Mouse (Mus musculus) leukemia stem cell, adult 10-12 weeks (primary cell): ENCODE data around the gene Gm7735. TPM values are rescaled to one million over a fixed set of nuclear protein-coding genes. Genes with fewer than 3 reads are reported as not detected.

ENCODE experiments used
- polyA plus RNA-seq: library from polyadenylated mRNA; stranded (reverse); fragments of >175 nt; gene quantifications from 2 replicates; pipeline ENCODE4 v1.2.3, GENCODE M21; 2012; ENCODE audit warnings: low replicate concordance

Gm7735 gene
- polyA plus RNA-seq = not detected in 2 replicates

GRCm38 (mm10) chr16:89169190-89169589 lies at the start of gene Gm7735:
Gm7735 (plus strand) TSS chr16:89169490.

GRCm38 (mm10) chr16:89140551-89140950 lies 28.7 kb upstream of the Gm7735 start, which contains the start of gene Gm6358:
Gm6358 (plus strand) TSS chr16:89140851.

DNA sequence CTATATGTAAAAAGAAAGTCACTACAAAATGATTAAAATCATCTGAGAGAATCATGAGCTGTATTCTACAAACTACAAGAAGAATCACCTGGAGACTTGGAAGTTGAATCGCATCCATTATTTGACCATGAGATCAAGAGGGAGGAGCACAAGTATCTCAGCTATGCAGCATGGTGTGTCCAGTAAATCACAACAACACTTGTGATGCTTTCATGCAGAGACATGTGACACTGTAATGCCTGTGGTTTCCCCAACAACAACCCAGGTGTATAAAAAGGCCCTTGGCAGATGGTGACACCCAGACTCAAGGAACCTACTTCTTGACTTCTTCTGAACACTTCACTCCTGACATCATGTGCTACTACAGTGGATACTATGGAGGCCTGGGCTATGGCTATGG lies 18.5 kb upstream of the Gm7735 start, which contains the start of gene Gm10061:
Gene Gm10061 (plus strand): TSS at position 301 of the 400 bp plus-strand sequence.

GRCm38 (mm10) chr16:89157652-89158051 lies 11.6 kb upstream of the Gm7735 start, which contains the start of gene Gm9789:
Gm9789 (plus strand) TSS chr16:89157952.

GRCm38 (mm10) chr16:89174435-89174834 lies 5.1 kb downstream of the Gm7735 start, which contains the start of gene 1110057P08Rik:
1110057P08Rik (plus strand) TSS chr16:89174735.

GRCm38 (mm10) chr16:89205561-89205960 lies 36.3 kb downstream of the Gm7735 start, which contains the start of gene Krtap20-2:
Krtap20-2 (plus strand) TSS chr16:89205861.

Other genes starting within 250 kb of the Gm7735 start
- not detected in 2 replicates for gene Krtap19-9b, start 237.2 kb upstream of the Gm7735 start, polyA plus RNA-seq
- not detected in 2 replicates for gene Krtap16-3, start 206.6 kb upstream of the Gm7735 start, polyA plus RNA-seq
- gene Krtap22-2, start 158.7 kb upstream of the Gm7735 start, polyA plus RNA-seq = not detected in 2 replicates
- not detected in 2 replicates for gene Gm10229, start 154.2 kb upstream of the Gm7735 start, polyA plus RNA-seq
- not detected in 2 replicates for gene Krtap6-1, start 137.8 kb upstream of the Gm7735 start, polyA plus RNA-seq
- not detected in 2 replicates for gene Gm10228, start 128.0 kb upstream of the Gm7735 start, polyA plus RNA-seq
- not detected in 2 replicates for gene Krtap6-5, start 121.6 kb upstream of the Gm7735 start, polyA plus RNA-seq
- gene 1110025L11Rik, start 105.5 kb upstream of the Gm7735 start, polyA plus RNA-seq = not detected in 2 replicates
- gene Krtap6-3, start 85.5 kb upstream of the Gm7735 start, polyA plus RNA-seq = not detected in 2 replicates
- gene Gm6358, start 28.6 kb upstream of the Gm7735 start, polyA plus RNA-seq = not detected in 2 replicates
- not detected in 2 replicates for gene Gm10061, start 18.4 kb upstream of the Gm7735 start, polyA plus RNA-seq
- not detected in 2 replicates for gene Gm9789, start 11.5 kb upstream of the Gm7735 start, polyA plus RNA-seq
- not detected in 2 replicates for gene 1110057P08Rik, start 5.2 kb downstream of the Gm7735 start, polyA plus RNA-seq
- gene Krtap20-2, start 36.4 kb downstream of the Gm7735 start, polyA plus RNA-seq = not detected in 2 replicates
- not detected in 2 replicates for gene Krtap21-1, start 234.4 kb downstream of the Gm7735 start, polyA plus RNA-seq